ENCODE assay signal across 8 mouse cellular contexts in the genomic region with DNA sequence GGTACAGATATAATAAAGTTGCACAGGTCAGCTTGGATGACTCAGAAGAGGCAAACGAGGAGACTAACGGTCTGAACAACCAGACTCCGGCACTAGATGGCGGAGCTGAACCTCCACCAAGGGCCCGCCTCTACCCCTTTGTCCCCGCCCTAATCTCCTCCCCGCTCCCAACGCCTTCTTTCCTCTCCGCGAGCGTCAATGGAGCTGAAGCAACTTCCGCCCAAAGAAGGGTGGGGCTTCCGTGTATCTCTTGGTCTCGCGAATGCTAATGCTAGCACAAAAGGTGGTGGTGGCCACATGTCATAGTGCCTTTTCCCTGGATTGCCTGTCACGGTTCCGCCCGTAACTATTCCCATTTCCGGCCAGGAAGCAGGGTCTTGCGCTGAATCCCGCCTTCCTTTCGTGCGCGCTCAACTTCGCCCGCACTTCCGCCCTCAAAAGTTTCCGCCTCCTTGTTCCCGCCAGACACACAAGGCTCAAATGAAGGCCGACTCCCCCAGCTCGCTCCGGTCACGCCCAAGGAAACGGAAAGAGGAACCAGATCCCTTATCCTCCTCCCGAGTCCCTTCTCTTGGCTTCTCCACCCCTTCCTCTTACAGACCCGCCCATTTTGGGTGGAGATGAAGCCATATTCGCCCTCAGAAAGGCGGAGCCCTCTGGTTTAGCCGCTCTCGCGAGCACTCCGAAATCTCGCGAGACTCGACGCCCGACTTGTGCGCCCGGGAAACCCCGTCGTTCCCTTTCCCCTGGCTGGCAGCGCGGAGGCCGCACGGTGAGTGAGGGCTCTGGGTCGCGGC. TPM values are rescaled to one million over a fixed set of nuclear protein-coding genes. Genes with fewer than 3 reads are reported as not detected.
DNase-seq lines count a peak whose midpoint lies in the region; ATAC-seq and TF ChIP-seq lines count a peak whose summit lies in the region.

A gene (plus strand): TSS at position 476 of the 797 bp plus-strand sequence.

- WGBS in embryonic facial prominence, embryonic 14.5 days: under 1% methylated on average over 50 of the region's 57 CpGs
- under 1% methylated on average over 57 of the region's 57 CpGs for WGBS in heart, adult 2 months
- under 1% methylated on average over 57 of the region's 57 CpGs for WGBS in limb, embryonic 13.5 days
- under 1% methylated on average over 57 of the region's 57 CpGs for WGBS in midbrain, embryonic 16.5 days

- peak; percentile 92 for TF ChIP-seq POLR2A in heart, adult 2 months (IDR thresholded peaks at IDR 0.05; ENCODE audit: insufficient read depth, low read depth, low read length)

- H3K27me3 ChIP-seq in embryonic facial prominence, embryonic 14.5 days (replicated peaks; ENCODE audit: control insufficient read depth, insufficient read depth, low read length): no peaks in the 10 kb centered on the region
- H3K27me3 ChIP-seq in heart, adult 2 months (ENCODE audit: control insufficient read depth, insufficient read depth, low read length): no peaks in the 10 kb centered on the region
- H3K27me3 ChIP-seq in limb, embryonic 13.5 days: no peaks in the 10 kb centered on the region
- no peaks in the 10 kb centered on the region for H3K27me3 ChIP-seq in midbrain, embryonic 16.5 days (ENCODE audit: control insufficient read depth, insufficient read depth, low read depth, low read length)

- H3K36me3 ChIP-seq in embryonic facial prominence, embryonic 14.5 days (ENCODE audit: control insufficient read depth, insufficient read depth, low read length): peaks cover 38% of the 10 kb centered on the region
- H3K36me3 ChIP-seq in heart, adult 2 months (ENCODE audit: control insufficient read depth, insufficient read depth, low read length): peaks cover 11% of the 10 kb centered on the region
- H3K36me3 ChIP-seq in limb, embryonic 13.5 days: peaks cover 38% of the 10 kb centered on the region
- peaks cover 10% of the 10 kb centered on the region; the same call in 1 of the 2 replicates for H3K36me3 ChIP-seq in midbrain, embryonic 16.5 days (ENCODE audit: control insufficient read depth, insufficient read depth, low read length)

- TF ChIP-seq CTCF in heart, adult 2 months (IDR thresholded peaks at IDR 0.05): peak; percentile 84

- peak within 1 kb of the TSS; percentile 100 for H3K9ac ChIP-seq in embryonic facial prominence, embryonic 14.5 days (ENCODE audit: low read depth, low read length)
- H3K9ac ChIP-seq in heart, adult 2 months (ENCODE audit: low read depth, low read length): peak within 1 kb of the TSS; percentile 84
- H3K9ac ChIP-seq in limb, embryonic 13.5 days: peak within 1 kb of the TSS; percentile 100
- H3K9ac ChIP-seq in midbrain, embryonic 16.5 days (ENCODE audit: low read depth, low read length): peak within 1 kb of the TSS; percentile 99

- peak within 1 kb of the TSS; percentile 87 for H3K4me2 ChIP-seq in embryonic facial prominence, embryonic 14.5 days (ENCODE audit: low read depth, low read length)
- H3K4me2 ChIP-seq in limb, embryonic 13.5 days (replicated peaks): peak within 1 kb of the TSS; percentile 94
- H3K4me2 ChIP-seq in midbrain, embryonic 16.5 days (ENCODE audit: low read length): peak within 1 kb of the TSS; percentile 84

- peak within 1 kb of the TSS; percentile 92 for H3K27ac ChIP-seq in embryonic facial prominence, embryonic 14.5 days (replicated peaks; ENCODE audit: low read depth, low read length)
- H3K27ac ChIP-seq in heart, adult 2 months: peak within 1 kb of the TSS; percentile 96
- H3K27ac ChIP-seq in limb, embryonic 13.5 days: peak within 1 kb of the TSS; percentile 86
- peak within 1 kb of the TSS; percentile 85 for H3K27ac ChIP-seq in midbrain, embryonic 16.5 days (ENCODE audit: low read length)

- intact Hi-C loops in heart, adult 2 months (cut with DNase I): loop anchor here (1.0 to 10.0 kb wide), 2 partner anchors 20 to 351 kb away; a partner anchor contains a TSS

- peak within 1 kb of the TSS; percentile 99 for H3K4me3 ChIP-seq in embryonic facial prominence, embryonic 14.5 days (ENCODE audit: low read depth, low read length)
- H3K4me3 ChIP-seq in heart, adult 2 months: peak within 1 kb of the TSS; percentile 99
- peak within 1 kb of the TSS; percentile 99 for H3K4me3 ChIP-seq in limb, embryonic 13.5 days
- H3K4me3 ChIP-seq in midbrain, embryonic 16.5 days (ENCODE audit: low read depth, low read length): peak within 1 kb of the TSS; percentile 82

- peaks cover 14% of the 10 kb centered on the region for H3K4me1 ChIP-seq in embryonic facial prominence, embryonic 14.5 days (ENCODE audit: control insufficient read depth, insufficient read depth, low read length)
- peaks cover 4% of the 10 kb centered on the region for H3K4me1 ChIP-seq in heart, adult 2 months (ENCODE audit: control insufficient read depth, insufficient read depth, low read length)
- H3K4me1 ChIP-seq in limb, embryonic 13.5 days: peaks cover 28% of the 10 kb centered on the region
- peaks cover 19% of the 10 kb centered on the region for H3K4me1 ChIP-seq in midbrain, embryonic 16.5 days (ENCODE audit: control insufficient read depth, insufficient read depth, low read length)

- ATAC-seq in embryonic facial prominence, embryonic 14.5 days (ENCODE audit: low read depth): peak; percentile 96
- peak; percentile 95 for ATAC-seq in limb, embryonic 13.5 days (ENCODE audit: low FRiP score, low read depth)
- ATAC-seq in midbrain, embryonic 16.5 days: peak; percentile 94

- H3K9me3 ChIP-seq in embryonic facial prominence, embryonic 14.5 days (ENCODE audit: control insufficient read depth, low read length): no peaks in the 10 kb centered on the region
- no peaks in the 10 kb centered on the region for H3K9me3 ChIP-seq in limb, embryonic 13.5 days
- H3K9me3 ChIP-seq in midbrain, embryonic 16.5 days (replicated peaks; ENCODE audit: control insufficient read depth, low read length, poor library complexity, severe bottlenecking): no peaks in the 10 kb centered on the region

- H3K79me2 ChIP-seq in heart, adult 2 months (replicated peaks; ENCODE audit: control insufficient read depth, insufficient read depth, low read length): peaks cover 5% of the 10 kb centered on the region

- DNase-seq in 3T3-L1 (ENCODE audit: low read depth, low spot score): peak; percentile 99
- peak; percentile 95 to 96 for DNase-seq in adrenal gland, postnatal 4 days (ENCODE audit: low spot score in 2 of 2)
- peak; percentile 100 for DNase-seq in embryonic facial prominence, embryonic 14.5 days (ENCODE audit: low spot score)
- DNase-seq in heart, adult 2 months: peak; percentile 98 to 99
- peak; percentile 99 to 100 for DNase-seq in kidney, adult 8-10 months
- DNase-seq in spleen, postnatal 10 days (ENCODE audit: low spot score in 2 of 2): peak; percentile 98 to 99

- peak; percentile 48 for TF ChIP-seq EP300 in heart, adult 2 months (IDR thresholded peaks at IDR 0.05; ENCODE audit: insufficient read depth, low read depth, low read length)

RNA-seq across cellular contexts. Expression of the gene that starts here (rescaled TPM):
- 1,000 to 10,000 TPM; 1,415 to 1,431 TPM for total RNA-seq in adrenal gland, postnatal 4 days (2021)
- 3,017 and 3,062 TPM in 2 replicates for polyA plus RNA-seq in embryonic facial prominence, embryonic 14.5 days (2014; fragmentation: Nextera tagmentation; extraction: Ambion mirVana)
- total RNA-seq in heart, adult 2 months (2021): 100 to 1,000 TPM; 505 to 584 TPM
- polyA plus RNA-seq in heart, adult 2 months (2012; rRNA removed): 243 and 256 TPM in 2 replicates
- polyA plus RNA-seq in limb, embryonic 13.5 days (2015; fragmentation: Nextera tagmentation; extraction: Ambion mirVana): 2,528 and 2,568 TPM in 2 replicates
- 968 and 1,058 TPM in 2 replicates for polyA plus RNA-seq in midbrain, embryonic 16.5 days (2015; fragmentation: Nextera tagmentation; extraction: Ambion mirVana)

Comparison
In these comparisons a context has a peak if more than half of its experiments do, and no peak if none do; other contexts are left out.
1. Peak in every context shown above with its lines: DNase-seq, ATAC-seq, H3K4me3 ChIP-seq and H3K27ac ChIP-seq.